Mouse (Mus musculus) lung, embryonic 14.5 days (tissue): ENCODE measurements around the gene Grid1. TPM values are rescaled to one million over a fixed set of nuclear protein-coding genes. Genes with fewer than 3 reads are reported as not detected.
A peak's percentile ranks its signal among the peaks of the same experiment; 100 is the strongest.

ENCODE experiments used
- ATAC-seq: fragments of 200-750 bp; cut with Nextera tagmentation; 2 replicates; pipeline ENCODE4 v1.8.0; 2017; ENCODE audit warnings: mild to moderate bottlenecking, moderate TSS enrichment, moderate library complexity; ENCODE audit not compliant: insufficient read depth
- DNase-seq: peaks from one replicate; pipeline ENCODE4 v3.0.0-alpha.2; 2015
- H3K27ac ChIP-seq: fragments of 300-500 bp; sonication (generic); 2 replicates; pipeline ENCODE4 v1.5.1; 2014; ENCODE audit warnings: low read depth, mild to moderate bottlenecking, moderate library complexity
- H3K27me3 ChIP-seq: fragments of 300-500 bp; sonication (generic); 2 replicates; pipeline ENCODE4 v1.6.1; 2014; ENCODE audit warnings: low read length, control low read depth; ENCODE audit not compliant: insufficient read depth
- H3K36me3 ChIP-seq: fragments of 300-500 bp; sonication (generic); 2 replicates; pipeline ENCODE4 v1.6.1; 2014; ENCODE audit warnings: control low read depth; ENCODE audit not compliant: insufficient read depth
- H3K4me1 ChIP-seq: fragments of 300-500 bp; sonication (generic); 2 replicates; pipeline ENCODE4 v1.6.1; 2014; ENCODE audit warnings: antibody characterized with exemption, control low read depth; ENCODE audit not compliant: insufficient read depth
- H3K4me2 ChIP-seq: fragments of 300-500 bp; sonication (generic); 2 replicates; pipeline ENCODE4 v1.6.1; 2014; ENCODE audit warnings: mild to moderate bottlenecking
- H3K4me3 ChIP-seq: fragments of 300-500 bp; sonication (generic); 2 replicates; pipeline ENCODE4 v1.5.1; 2014; ENCODE audit warnings: low read depth, low read length
- H3K9ac ChIP-seq: fragments of 300-500 bp; sonication (generic); 2 replicates; pipeline ENCODE4 v1.6.1; 2014
- H3K9me3 ChIP-seq: fragments of 300-500 bp; sonication (generic); 2 replicates; pipeline ENCODE4 v1.6.1; 2016; ENCODE audit warnings: low read depth, low read length, control low read depth
- CTCF ChIP-seq: IDR thresholded peaks from 2 replicates; pipeline ENCODE4 v1.5.1; 2016; ENCODE audit warnings: antibody characterized with exemption, low read depth
- WGBS: fragments of 180-500 bp; shearing (Covaris S2); extraction: QIAGEN DNeasy Blood & Tissue Kit; methylation state at CpG from one replicate; pipeline ENCODE4 v1.1.7; 2014; 5-methylcytosine and 5-hydroxymethylcytosine counted together
- microRNA counts: library from miRNA; unstranded; fragments of <30 nt; microRNA quantifications from one replicate; lab custom pipeline; 2016
- microRNA-seq: library from miRNA; unstranded; fragments of <30 nt; microRNA quantifications from one replicate; pipeline ENCODE4, GENCODE M21; 2016; ENCODE audit warnings: borderline number of aligned reads
- polyA plus RNA-seq: library from polyadenylated mRNA; unstranded; fragments of >200 nt; fragmentation: Nextera tagmentation; extraction: Ambion mirVana; gene quantifications from 2 replicates; pipeline ENCODE4 v1.2.1, GENCODE M21; 2014

The Grid1 gene
- polyA plus RNA-seq, 1 experiment from 2014 or later: 0.13 TPM

GRCm38 (mm10) chr14:35625749-35626148 is 805.8 kb downstream of the Grid1 start:
- whole genome bisulfite sequencing: 85% methylated on average over 5 of the region's 5 CpGs

More at GRCm38 (mm10) chr14:35625749-35626148, 805.8 kb downstream of the Grid1 start:
- no peaks in the 10 kb centered on the region for H3K27me3 ChIP-seq
- H3K4me1 ChIP-seq: no peaks in the 10 kb centered on the region
- no peaks in the 10 kb centered on the region for H3K36me3 ChIP-seq
- H3K4me3 ChIP-seq: no peak overlapping the region
- H3K9ac ChIP-seq: no peak overlapping the region
- H3K4me2 ChIP-seq: no peak overlapping the region
- DNase-seq: no peak
- H3K27ac ChIP-seq: no peak overlapping the region
- H3K9me3 ChIP-seq: no peaks in the 10 kb centered on the region
- no peak for ATAC-seq
- peak; percentile 24 for TF ChIP-seq CTCF

MicroRNAs encoded within 50 kb of the gene (microRNA counts, 519-probe panel; counts per million panel counts)
- 30.5 counts per million for microRNA mmu-miR-346 (lab: Ali Mortazavi, UCI)

Small RNAs within 50 kb of the gene (microRNA-seq; reads per million reads assigned to microRNA genes)
- 8.8 reads per million, percentile 23 among the genes with 10 or more reads in this experiment for gene Mir346

Other genes with a start within 250 kb of the Grid1 start
- gene Ldb3, start 231.4 kb upstream of the Grid1 start, polyA plus RNA-seq: 0.79 and 4.2 TPM in 2 replicates
- not detected in 2 replicates for gene Opn4, start 220.0 kb upstream of the Grid1 start, polyA plus RNA-seq
- gene Wapl, start 146.2 kb upstream of the Grid1 start, polyA plus RNA-seq: 28.2 and 29.2 TPM in 2 replicates